Mouse (Mus musculus): ENCODE measurements around the gene Cyp11a1.

- TF ChIP-seq CTCF (IDR thresholded peaks at IDR 0.05; ENCODE audit: control insufficient read depth, insufficient read depth, insufficient replicate concordance, low read depth, low read length) (no peak), POLR2A (IDR thresholded peaks at IDR 0.05; ENCODE audit: control insufficient read depth, low read depth, low read length) (no peak)
Measured at GRCm38 (mm10) chr9:58012486-58012885, 6.3 kb downstream of the Cyp11a1 start.
